Mouse (Mus musculus) layer of hippocampus, postnatal 14 days (tissue): ENCODE measurements at regions not wholly inside any gene's neighbourhood (a gene's known extent, or its start where the extent isn't known, plus 50 kb on each side); places are given as distances from the start of the nearest gene placed in this dataset.
"Not testable (repeated sequence)": the region's sequence is repeated elsewhere in the genome, so short reads cannot be mapped to it uniquely, and the experiment has no call there.

Source experiments
- DNase-seq, 2 experiments: peaks; one replicate each; pipeline ENCODE4 v3.0.0; 2021 to 2022; ENCODE audit warnings: low spot score in 2 of 2, mixed read lengths in 1 of 2

DNA sequence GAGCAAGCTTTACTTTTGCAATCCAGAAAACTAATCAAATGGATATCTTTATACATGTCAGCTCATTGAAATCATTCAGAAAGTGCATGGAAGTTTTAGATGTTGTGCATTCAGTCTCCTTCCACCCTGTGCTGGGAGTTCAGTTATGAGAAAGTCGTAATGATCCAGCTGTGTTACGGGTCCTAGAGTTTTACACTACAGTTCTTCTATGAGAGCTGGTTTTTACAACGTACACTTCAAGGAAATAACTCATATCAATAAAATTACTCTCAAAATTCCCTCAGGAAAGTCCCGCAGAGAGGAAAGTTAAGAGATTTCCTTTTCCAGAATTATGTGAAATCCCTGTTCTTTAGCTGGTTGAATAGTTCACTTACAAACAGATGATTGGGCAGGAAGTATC is 418.1 kb upstream of the Slc10a2 start:
- DNase-seq = no peak

DNA sequence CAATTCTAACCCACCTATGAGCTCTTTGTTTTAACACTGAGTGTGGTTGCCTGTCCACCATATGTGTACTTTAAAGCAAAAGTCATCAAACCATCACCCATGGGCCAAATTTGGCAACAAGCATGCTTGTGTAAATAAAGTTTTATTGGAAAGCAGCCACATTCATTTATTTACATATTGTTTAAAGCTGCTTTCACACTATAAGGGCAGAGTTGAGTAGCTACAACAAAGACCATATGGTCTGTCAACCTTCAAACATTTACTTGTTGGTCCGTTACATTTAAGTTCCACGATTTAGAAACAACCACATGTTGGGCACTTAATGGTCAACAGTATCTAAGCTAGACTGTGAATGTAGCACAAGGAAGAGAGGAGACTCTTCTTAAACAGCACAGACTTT is 390.7 kb upstream of the Slc10a2 start:
- no peak for DNase-seq

DNA sequence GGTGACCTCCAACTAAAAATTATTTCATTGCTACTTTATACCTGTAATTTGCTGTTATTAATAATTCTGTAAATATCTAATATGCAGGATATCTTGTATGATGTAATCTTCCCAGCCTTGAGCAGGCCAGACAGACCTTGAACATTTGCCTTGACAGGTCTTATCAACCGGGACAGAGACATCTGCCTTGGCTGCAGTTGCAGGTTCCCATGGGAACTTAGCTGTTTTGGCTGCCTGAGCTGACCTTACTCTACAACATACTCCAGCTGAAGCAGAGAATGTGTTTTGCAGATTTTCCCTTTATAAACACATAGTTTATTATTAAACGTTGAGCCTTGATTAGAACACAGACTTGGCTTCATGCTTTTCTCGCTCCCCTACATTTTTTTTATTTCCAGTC is 385.3 kb upstream of the Slc10a2 start:
- DNase-seq = peak in 1 of 2 experiments; percentile 10

DNA sequence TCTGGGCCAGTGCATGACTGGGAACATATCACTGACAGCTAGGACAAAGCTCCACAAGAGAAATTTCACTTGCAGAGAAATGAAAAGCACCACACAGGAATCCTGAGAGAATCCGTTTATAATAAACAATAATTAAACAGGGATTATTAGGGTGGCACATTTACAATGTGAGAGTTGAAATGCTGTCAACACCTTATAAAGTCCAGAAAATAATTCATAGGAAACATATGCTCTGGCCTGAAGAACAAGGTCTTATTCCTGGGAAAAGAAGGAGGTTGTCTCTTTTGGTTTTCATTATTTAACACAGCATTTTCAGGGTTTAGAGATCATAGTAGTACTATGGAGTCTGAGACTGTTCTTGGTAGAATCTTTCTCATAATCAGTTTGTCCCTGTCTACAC is 377.8 kb upstream of the Slc10a2 start:
- DNase-seq = no peak

DNA sequence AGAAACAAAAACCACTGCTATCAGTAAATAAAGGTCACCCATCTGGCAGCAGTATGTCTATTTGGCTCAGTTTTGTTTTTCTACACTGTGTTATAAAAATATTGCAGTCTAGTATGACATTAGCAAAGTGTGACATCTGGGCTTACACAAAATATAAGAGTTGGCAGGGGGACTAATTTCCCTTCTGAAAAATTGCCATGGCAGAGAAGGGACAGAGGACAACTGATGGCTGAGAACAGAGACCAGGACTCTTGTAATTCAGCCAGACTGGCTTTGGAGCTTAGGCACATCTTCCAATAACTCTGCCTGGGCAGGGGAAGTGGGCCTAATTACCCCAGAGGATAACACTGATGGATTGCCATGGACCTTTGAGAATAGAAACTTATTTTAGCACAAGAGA is 367.8 kb upstream of the Slc10a2 start:
- peak in 1 of 2 experiments; percentile 27 for DNase-seq

DNA sequence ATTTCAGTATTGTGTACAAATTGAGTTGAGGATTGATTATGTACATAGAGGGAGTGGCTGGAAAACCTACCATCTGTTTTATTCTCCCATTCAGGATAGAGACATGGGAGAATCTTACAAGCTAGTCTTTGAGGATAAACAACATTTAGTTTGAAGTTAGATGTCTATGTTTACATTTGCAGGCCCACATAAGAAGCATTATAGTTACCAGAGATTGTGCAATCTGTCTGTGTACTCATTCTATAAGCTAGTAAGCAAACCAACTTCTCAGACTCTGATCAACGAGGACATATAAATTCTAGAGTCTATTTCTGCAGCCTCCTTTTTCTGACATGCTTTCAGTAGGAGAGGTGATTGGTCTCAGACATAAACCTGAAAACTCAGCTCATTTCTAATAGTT is 367.4 kb upstream of the Slc10a2 start:
- no peak for DNase-seq

DNA sequence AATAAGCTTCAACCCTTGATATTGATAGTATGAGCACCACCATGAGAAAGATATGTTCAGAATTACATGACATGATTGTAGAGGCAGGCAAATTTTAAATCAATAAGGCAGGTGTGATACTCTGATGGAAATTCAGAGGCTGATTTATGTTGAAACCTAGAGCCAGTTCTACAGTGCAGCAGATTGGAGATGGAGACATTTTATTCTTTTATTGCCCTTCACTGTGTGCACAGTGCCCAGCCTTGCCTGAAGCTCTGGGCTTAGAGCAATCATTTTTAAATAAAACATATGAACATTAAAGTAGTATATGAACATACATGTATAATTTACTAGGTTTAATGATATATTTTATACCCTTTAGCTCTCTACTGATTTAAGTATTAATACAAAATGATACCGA is 352.5 kb upstream of the Slc10a2 start:
- no peak for DNase-seq

DNA sequence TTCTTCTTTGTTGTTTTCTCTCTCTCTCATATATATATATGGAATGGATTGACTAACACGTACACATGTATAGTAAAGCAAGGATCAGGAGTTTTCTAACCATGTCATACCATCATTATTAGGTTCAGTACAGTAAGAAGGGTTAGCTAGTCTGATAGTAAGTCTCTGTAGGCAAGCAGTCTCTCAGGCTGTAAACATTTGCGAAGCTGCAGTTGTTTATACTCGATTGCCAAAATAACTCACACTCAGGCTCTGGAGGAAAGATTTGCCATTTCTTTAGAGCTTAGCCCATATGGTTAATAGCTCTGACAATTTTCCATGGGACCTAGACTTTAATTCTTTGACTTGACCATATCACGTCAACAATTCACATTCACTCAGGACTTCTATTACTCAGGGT is 348.3 kb upstream of the Slc10a2 start:
- no peak for DNase-seq

DNA sequence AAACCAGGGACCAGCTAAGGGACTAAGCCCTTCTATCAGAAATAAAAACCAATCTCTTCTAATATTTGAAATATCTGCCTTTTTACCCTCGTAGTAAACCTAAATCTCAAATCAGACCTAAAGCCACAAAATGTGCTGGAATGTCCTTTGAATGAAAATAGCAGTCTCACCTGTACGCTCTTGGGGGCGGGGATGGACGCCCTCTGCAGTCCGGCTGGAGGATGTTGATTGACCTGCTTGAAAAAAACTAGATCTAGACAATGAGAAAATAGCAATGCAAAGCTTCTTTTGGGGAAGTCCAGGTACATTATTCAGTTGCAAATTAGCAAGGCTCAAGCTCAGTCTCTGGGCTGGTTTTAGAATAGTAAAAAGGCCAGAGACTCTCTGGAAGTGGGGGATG is 337.1 kb upstream of the Slc10a2 start:
- DNase-seq = not testable (repeated sequence)

DNA sequence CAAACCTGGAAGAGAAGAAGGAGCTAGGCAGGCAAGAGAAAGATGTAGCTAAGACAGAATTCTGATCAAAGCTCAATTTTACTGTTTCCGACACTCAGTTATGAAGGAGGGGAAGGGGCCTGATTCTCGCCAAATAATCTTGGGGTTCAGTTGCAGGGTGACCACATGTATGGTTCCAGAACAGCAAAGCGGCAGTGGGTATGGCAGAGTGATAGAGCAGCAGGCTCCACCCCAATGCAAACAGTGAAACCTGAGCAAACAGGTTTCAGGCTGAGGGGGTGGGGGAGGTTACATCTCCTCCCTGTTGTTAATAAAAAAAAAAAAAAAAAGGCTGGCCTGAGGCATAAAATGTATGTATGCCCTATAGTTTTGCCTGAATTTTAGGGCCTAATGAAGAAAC is 335.3 kb upstream of the Slc10a2 start:
- not testable (repeated sequence) for DNase-seq

DNA sequence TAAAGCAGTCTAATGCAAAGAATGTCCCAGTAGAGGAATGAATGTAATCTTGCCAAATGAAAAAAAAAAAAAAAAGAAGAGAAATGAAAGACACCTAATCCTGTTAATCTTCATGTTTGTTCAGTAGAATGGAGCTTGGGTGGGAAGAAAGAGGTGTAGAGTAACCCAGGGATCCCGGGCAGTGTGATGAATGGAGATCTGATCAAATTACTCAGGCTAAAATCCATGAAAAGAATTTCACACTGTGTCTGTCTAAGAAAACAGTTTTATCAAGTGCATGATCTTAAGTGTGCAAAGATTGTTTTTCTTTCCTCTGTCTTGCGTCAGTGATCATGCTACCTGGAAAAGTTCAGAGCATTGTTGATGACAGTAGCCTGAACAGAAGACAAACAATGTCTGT is 333.9 kb upstream of the Slc10a2 start:
- no peak for DNase-seq

DNA sequence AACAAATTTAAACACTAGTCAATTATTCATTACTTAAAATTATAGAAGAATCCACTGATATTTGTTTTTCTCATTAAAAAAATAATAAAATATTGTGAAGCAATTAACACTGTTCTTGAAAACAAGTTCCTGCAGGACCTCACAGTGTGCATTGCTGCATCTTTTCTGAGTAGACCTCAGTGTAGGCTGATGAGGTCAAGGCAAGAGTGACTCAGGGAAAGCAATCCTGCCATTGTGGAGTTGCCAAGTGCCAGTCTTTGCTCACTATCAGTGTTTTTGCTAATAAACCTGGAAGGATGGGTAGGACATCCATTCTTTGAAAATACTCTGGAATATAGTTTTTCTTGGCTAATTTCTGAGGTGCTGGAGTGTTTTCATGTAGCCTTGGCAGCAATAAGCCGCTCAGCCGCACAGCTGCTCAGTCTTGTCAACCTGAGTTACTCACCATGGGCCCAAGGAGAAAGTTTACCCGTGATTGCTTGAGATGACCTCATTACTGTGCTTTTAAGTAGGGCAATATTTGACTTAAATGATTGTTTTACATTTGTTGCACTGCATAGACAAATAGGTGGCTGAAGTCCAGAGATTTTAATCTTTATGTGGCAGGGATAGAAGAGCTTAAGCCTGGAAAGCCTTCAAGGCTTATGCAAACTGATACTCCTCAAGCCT is 323.3 kb upstream of the Slc10a2 start:
- no peak for DNase-seq

DNA sequence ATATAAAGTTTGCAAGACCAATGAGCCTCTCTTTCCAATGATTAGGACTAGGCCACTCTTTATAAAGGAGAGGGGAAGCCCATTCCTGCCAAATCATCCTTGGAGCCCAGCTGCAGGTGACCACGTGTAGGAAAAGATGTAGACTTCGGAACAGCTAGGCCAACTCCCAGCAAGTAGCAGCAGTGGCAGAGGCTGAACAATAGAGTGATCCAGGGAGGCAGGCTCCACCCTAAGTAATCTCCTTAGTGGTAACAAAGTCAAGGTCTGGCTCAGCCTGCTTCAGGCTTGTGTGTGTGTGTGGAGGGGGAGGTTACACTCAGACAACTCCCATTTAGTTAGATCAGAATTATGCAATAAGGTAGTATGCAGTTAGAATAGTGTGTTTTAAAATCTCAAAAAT is 311.7 kb upstream of the Slc10a2 start:
- not testable (repeated sequence) for DNase-seq

DNA sequence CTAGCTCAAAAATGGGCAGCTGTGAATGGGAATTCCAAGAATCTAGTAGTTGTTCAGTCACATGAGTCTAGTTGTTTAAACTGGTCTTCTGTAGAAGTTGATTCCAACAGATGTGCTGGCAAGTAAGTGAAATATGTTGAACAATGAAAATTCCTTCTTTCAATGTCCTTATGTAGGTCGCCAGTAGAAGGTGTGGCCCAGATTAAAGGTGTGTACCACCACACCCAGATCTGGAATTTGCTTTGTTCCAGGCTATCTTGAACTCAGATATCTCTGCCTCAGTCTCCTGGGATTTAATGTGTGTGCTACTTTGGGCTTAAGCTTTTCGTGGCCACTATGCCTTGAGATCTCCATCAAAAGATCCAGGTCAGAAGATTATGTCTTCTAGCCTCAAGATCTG is 279.7 kb upstream of the Slc10a2 start:
- no peak for DNase-seq

DNA sequence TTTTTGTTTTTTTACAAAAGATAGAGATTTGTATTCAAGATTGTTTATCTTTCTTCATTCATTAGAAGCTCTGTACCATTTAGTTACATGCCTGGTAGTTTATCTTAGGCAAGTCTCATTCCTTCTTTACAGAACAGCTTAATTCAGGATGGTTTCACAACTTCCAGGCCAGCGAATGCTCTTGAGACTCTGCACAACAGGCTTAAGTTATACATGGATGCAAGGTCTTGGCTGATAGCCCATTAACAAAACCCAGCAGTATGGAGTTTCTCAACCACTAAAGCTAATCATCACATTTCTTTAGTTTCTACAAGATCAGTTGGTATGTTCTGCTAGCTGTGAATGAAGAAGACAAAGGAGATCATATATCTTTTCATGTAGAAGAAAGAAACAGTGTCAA is 272.9 kb upstream of the Slc10a2 start:
- DNase-seq = no peak

DNA sequence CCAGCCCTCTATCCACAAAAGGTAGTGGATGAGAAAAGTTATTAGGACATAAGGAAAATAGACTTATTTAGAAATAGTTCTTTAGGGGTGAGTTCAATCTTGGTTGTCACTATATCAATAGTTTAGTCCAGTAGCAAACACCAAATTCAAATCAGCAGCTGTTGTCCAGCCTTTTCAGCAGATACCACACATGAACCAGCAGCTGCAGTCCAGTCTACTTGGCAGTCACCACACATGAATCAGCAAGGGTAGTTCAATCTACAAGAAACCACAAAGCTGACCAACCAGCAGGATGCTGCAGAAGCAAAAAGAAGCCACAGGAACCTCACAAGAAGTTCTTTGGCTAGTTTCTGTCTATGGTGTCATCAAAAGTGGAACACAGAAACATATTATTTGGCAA is 234.8 kb upstream of the Slc10a2 start:
- DNase-seq = no peak

DNA sequence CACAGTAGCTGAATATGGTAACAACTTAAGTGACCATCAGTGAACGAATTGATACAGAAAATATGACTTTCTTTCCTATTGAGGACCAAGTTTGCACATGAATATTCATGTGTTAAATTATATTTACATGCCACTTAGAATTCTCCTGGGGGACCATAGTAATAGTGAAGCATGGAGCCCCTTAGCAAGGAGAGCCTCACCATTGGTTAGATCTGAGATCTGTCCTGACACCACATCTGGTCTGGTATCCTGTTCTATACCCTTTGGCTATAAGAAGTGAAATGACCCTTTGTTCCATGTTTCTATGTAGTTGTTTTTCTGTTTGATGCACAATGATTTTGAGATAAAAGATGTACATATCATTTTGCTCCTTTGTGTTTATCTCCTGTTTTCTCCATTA is 209.4 kb upstream of the Slc10a2 start:
- DNase-seq = no peak

DNA sequence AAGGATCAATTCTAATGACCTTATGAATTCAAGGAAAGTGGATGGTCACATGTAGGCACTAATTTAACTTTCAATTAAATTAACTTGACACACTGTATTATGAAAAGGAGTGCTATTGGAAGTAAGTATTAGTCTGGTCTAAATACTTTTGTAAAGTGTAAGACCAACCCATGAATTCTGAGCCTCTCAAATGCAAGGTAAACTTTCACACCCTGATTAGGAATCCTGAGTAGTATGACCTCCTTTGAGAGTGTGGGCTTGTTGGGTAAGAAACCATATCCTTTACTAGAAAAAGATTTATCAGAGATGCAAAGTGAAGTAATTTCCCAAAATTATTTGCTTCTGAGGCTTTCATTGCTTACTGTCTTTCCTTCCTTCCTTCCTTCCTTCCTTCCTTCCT is 194.8 kb upstream of the Slc10a2 start:
- no peak for DNase-seq

DNA sequence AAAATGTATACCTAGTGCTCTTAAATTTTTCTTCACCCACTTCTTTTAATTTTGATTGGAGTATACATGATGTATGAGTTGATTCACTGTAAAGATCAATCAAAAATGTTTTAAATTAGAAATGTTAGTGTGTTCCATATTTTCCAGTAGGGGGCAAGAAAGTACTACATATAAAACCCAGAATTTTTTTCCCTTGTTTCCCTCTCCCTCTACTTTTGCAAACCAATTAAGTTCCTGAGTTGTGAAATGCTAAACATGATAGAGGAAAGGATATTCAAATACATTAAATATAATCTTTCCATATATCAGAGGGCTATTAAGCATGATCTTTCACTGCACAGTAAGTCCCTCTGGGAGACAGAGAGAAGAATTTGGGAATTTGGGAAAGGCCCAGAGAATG is 192.0 kb upstream of the Slc10a2 start:
- peak in 1 of 2 experiments; percentile 9 for DNase-seq

DNA sequence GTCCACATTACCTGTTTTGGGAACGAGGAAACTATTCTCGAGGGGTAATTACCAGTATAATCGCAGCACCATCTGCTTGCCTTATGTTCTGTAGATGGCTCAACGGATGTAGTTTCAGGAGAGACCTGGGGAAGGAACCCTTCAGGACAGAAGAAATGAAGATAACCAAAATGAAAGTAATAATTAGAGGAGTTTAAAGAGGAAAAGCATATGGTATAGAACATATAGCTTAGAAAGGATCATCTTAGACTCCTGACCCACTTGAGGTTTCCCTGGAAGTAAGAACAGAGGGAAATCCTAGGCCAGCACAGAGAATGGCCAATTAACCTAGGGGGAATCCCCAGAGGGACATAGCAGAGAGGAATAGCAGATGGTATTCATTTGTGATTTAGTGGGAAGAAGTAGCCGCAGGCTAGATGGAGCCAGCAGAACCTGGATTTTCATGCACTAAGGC is 180.6 kb upstream of the Slc10a2 start:
- DNase-seq = no peak

DNA sequence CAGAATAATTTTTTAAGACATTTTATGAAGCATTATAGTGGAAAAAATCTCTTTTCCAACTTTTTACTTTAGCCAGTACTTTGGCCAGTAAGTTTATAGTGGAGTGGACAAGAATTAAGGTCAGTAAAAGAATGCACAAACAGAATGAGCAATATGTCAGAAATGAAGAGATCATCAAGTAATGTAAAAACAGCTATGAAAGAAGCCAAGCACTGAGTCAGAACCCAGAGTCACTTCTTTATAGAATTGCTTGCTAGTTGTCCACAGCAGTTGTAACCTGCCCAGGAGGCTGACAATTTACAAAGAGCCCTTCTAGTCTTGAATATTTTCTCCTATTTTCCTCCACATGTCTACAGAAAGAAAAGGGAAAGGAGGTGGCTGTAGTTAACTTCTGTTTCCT is 178.6 kb upstream of the Slc10a2 start:
- no peak for DNase-seq

DNA sequence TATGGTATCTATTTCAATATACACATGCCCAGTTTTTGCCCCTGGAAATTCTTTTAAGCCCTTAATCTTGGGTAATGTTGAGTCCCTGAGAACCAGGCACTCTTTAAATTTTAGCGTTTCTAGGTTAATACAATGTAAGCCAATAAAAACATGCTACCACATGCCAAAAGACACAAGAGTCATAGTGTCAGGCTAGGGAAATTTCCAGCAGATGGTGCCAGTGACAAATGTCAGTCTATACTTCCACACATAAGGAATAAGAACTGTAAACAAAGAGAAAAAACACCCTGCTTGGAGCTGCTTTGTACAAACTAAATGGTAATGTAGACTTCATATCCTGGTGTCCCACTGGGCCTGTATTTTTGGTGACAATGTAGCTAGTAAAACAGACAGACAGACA is 157.2 kb upstream of the Slc10a2 start:
- no peak for DNase-seq

DNA sequence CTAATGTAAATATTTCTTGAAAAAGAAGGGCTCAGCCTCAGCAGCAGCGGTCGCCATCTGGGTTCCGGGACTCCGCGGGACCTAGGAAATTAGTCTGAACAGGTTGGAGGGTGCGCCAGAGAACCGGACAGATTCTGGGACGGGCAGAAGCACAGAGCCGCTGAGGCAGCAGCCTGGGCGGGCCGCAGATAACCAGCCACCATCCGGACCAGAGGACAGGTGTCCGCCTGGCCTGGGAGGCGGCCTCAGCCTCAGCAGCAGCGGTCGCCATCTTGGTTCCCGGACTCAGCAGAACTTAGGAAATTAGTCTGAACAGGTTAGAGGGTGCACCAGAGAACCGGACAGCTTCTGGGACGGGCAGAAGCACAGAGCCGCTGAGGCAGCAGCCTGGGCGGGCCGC is 136.7 kb upstream of the Slc10a2 start:
- peak; percentile 1 to 2 for DNase-seq
